Mouse (Mus musculus) limb, embryonic 11.5 days (tissue): ENCODE results near the gene Nhp2. TPM values are rescaled to one million over a fixed set of nuclear protein-coding genes. Genes with fewer than 3 reads are reported as not detected.

Experiments used
- ATAC-seq: fragments of 200-750 bp; cut with Nextera tagmentation; 2 replicates; pipeline ENCODE4 v1.8.0; 2017; ENCODE audit warnings: low read depth; ENCODE audit not compliant: insufficient number of reproducible peaks, low FRiP score, low TSS enrichment
- DNase-seq: peaks from one replicate; pipeline ENCODE4 v3.0.0-alpha.2; 2015; ENCODE audit warnings: low spot score
- H3K27ac ChIP-seq: fragments of 300-500 bp; sonication (generic); replicated peaks from 2 replicates; pipeline ENCODE4 v1.5.1; 2014; ENCODE audit warnings: low read depth, mild to moderate bottlenecking, low read length
- H3K27me3 ChIP-seq: fragments of 300-500 bp; sonication (generic); 2 replicates; pipeline ENCODE4 v1.6.1; 2014; ENCODE audit warnings: mild to moderate bottlenecking, low read length, mixed read lengths; ENCODE audit not compliant: control insufficient read depth, insufficient read depth
- H3K36me3 ChIP-seq: fragments of 300-500 bp; sonication (generic); 2 replicates; pipeline ENCODE4 v1.6.1; 2014; ENCODE audit warnings: mild to moderate bottlenecking, low read length, moderate library complexity, mixed read lengths; ENCODE audit not compliant: control insufficient read depth, insufficient read depth
- H3K4me1 ChIP-seq: fragments of 300-500 bp; sonication (generic); 2 replicates; pipeline ENCODE4 v1.6.1; 2014; ENCODE audit warnings: low read length, mixed read lengths; ENCODE audit not compliant: control insufficient read depth, insufficient read depth
- H3K4me2 ChIP-seq: fragments of 300-500 bp; sonication (generic); 2 replicates; pipeline ENCODE4 v1.6.1; 2014; ENCODE audit warnings: low read depth, mild to moderate bottlenecking, moderate library complexity; ENCODE audit not compliant: severe bottlenecking
- H3K4me3 ChIP-seq: fragments of 300-500 bp; sonication (generic); 2 replicates; pipeline ENCODE4 v1.5.1; 2014; ENCODE audit warnings: low read depth, low read length
- H3K9ac ChIP-seq: fragments of 300-500 bp; sonication (generic); 2 replicates; pipeline ENCODE4 v1.6.1; 2014; ENCODE audit warnings: mild to moderate bottlenecking, low read length
- H3K9me3 ChIP-seq: fragments of 300-500 bp; sonication (generic); 2 replicates; pipeline ENCODE4 v1.6.1; 2016; ENCODE audit warnings: low read length; ENCODE audit not compliant: control insufficient read depth
- WGBS: fragments of 180-500 bp; shearing (Covaris S2); extraction: QIAGEN DNeasy Blood & Tissue Kit; methylation state at CpG from one replicate; pipeline ENCODE4 v1.1.7; 2014; 5-methylcytosine and 5-hydroxymethylcytosine counted together
- polyA plus RNA-seq: library from polyadenylated mRNA; unstranded; fragments of >200 nt; fragmentation: Nextera tagmentation; extraction: Ambion mirVana; gene quantifications from 2 replicates; pipeline ENCODE4 v1.2.1, GENCODE M21; 2014

The Nhp2 gene
- 180 and 181 TPM in 2 replicates for polyA plus RNA-seq

DNA sequence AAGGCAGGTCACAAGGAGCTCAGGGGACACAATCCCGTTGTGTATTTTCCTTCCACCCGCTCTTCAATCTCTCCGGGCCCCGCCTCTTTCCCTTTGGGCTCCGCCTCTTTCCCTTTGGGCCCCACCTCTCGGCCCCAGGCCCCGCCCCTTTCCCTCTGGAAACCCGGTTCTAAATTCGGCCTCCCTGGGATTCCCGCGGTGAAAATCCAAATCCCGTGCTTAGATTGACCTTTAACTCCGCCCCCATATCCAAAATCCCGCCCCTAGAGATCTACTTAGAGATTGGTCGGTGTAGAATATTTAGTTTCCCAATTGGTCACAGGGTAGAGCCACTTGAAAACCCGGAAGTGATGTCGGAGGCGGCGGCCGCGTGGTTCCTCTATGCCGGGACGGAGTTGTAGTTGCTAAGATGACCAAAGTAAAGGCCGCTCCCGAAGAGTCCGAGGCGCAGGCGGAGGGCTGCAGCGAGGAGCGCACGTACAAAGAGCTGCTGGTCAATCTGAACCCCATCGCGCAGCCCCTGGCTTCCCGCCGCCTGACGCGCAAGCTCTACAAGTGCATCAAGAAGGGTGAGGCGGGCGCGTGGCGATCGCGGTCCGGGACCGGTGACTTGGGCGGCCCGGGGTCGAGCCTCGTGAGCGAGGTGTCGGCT, at the start of gene Nhp2:
Gene Nhp2 (plus strand): TSS at position 327 of the 652 bp plus-strand sequence.
- peak within 1 kb of the TSS; percentile 81 for H3K4me3 ChIP-seq
- H3K36me3 ChIP-seq = peaks cover 15% of the 10 kb centered on the region; the same call in 1 of the 2 replicates
- peak within 1 kb of the TSS; percentile 77 for H3K9ac ChIP-seq
- H3K27ac ChIP-seq = no peak within 1 kb of the TSS
- H3K9me3 ChIP-seq = no peaks in the 10 kb centered on the region
- H3K4me1 ChIP-seq = peaks cover 6% of the 10 kb centered on the region; the same call in 1 of the 2 replicates
- H3K4me2 ChIP-seq = peak within 1 kb of the TSS; percentile 76
- peak; percentile 95 for DNase-seq
- no peaks in the 10 kb centered on the region for H3K27me3 ChIP-seq
- WGBS = under 1% methylated on average over 51 of the region's 51 CpGs
- peak; percentile 91 for ATAC-seq

DNA sequence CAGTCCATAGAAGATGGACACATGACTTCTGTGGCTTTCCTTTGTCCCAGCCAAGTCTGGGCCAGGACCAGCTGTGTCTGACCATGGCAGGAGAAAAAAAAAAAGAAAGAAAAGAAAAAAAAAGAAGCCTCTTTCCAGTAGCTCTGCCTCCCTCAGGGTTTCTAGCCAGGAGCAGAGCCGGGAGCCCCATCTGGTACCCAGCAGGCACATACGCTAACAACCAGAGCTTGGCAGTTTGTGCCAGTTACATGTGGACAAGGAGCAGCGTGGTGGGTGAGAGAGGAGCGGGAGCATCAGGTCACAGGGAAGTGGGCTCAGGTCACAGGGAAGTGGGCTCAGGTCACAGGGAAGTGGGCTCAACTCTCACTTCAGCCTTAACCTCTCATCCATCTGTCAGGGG, 43.1 kb upstream of the Nhp2 start:
- Histone ChIP-seq H3K4me3 (no peak overlapping the region), H3K9me3 (no peaks in the 10 kb centered on the region), H3K9ac (no peak overlapping the region), H3K27ac (no peak overlapping the region), H3K4me2 (no peak overlapping the region), H3K4me1 (no peaks in the 10 kb centered on the region), H3K36me3 (no peaks in the 10 kb centered on the region), H3K27me3 (no peaks in the 10 kb centered on the region)
- no peak for DNase-seq
- no peak for ATAC-seq
- 82% methylated on average over 4 of the region's 4 CpGs for WGBS

DNA sequence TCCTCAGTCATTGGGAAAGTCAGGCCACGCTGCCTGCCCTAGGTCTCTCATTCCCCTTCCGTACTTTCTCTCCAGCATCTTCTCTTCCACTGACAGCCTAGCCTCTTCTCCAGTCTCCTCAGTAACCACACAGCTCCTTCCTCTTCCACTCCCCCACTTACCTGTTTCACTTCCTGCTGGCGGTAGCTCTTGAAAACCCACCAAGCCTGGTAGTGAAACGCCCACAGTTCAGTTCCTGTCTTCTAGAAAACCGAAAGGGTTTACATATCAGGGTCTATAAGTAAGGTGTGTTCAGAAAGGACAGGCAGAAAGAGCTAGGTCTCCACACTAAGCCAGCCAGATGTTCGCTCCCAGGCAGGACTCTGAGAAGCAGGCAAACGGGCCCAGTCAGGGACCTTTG, 41.9 kb upstream of the Nhp2 start:
- Histone ChIP-seq H3K9ac (no peak overlapping the region), H3K4me2 (no peak overlapping the region), H3K27me3 (no peaks in the 10 kb centered on the region), H3K4me1 (no peaks in the 10 kb centered on the region), H3K9me3 (no peaks in the 10 kb centered on the region), H3K27ac (no peak overlapping the region), H3K4me3 (no peak overlapping the region), H3K36me3 (no peaks in the 10 kb centered on the region)
- ATAC-seq (no peak), DNase-seq (no peak)
- 87% methylated on average over 7 of the region's 7 CpGs for WGBS

DNA sequence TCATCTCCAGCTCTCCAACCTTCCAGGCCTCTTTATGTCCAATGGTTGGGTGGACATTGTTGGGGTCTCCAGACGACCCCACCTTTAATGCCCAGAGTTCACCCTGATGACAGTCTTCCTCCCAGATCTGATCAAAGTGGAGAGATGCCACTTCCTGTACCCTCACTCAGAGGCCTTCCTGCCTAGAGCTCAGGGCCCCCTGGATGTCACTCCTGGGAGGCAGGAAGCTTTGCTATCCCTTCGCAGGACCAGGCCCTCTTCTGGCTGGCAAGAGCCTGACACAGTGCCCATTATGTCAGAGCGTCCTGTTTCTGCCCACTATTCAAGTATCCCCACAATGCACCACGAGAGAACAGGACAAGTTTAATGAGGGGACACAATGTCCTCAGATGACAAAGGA, 40.5 kb upstream of the Nhp2 start:
- Histone ChIP-seq H3K4me2 (no peak overlapping the region), H3K27ac (no peak overlapping the region), H3K36me3 (no peaks in the 10 kb centered on the region), H3K9me3 (no peaks in the 10 kb centered on the region), H3K4me1 (peaks cover 3% of the 10 kb centered on the region), H3K4me3 (no peak overlapping the region), H3K9ac (no peak overlapping the region), H3K27me3 (no peaks in the 10 kb centered on the region)
- WGBS = 74% methylated on average over 4 of the region's 4 CpGs
- DNase-seq (no peak), ATAC-seq (no peak)

DNA sequence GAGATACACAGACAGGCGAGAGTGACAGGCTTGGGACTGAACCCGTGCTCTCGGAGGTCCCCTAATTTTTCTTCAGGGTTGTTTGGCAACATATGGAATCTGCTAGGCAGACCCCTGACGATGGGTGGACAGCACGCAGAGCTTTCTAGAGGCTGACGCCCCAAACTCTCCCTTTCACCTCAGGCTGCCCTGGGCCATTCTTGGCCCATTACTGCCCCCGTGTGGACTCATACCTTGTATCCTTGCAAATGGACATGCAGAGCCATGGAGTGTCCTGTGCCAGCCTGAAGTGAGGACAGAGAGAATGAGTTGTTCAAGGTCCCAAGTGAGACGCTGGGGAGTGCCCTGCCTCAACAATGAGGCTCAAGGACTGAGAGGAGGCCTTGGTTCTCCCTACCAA, 36.8 kb upstream of the Nhp2 start:
- no peak for ATAC-seq
- H3K27me3 ChIP-seq = no peaks in the 10 kb centered on the region
- H3K9me3 ChIP-seq = no peaks in the 10 kb centered on the region
- H3K27ac ChIP-seq = no peak overlapping the region
- peaks cover 11% of the 10 kb centered on the region for H3K4me1 ChIP-seq
- no peak overlapping the region for H3K4me2 ChIP-seq
- H3K9ac ChIP-seq = no peak overlapping the region
- no peak overlapping the region for H3K4me3 ChIP-seq
- 18% methylated on average over 8 of the region's 8 CpGs for WGBS
- peak; percentile 90 for DNase-seq
- peaks cover 6% of the 10 kb centered on the region; the same call in 1 of the 2 replicates for H3K36me3 ChIP-seq

DNA sequence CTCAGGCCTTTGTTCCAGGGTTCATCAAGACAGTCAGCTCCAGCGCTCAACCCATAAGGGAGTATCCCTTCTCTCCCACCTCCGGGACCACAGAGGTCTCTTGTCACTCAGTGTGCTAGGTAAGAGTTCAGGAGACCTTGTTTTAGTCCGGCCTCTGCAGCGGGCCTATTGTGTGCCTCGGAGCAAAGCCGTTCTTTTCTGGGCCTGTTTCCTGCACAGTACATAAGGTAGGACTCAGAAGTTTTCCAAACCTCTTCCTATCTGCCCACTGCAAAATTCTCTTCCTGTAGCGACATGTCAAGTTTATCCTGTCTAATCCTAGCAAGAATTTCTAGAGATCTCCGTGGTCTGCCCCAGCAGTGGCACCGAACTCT, 35.5 kb upstream of the Nhp2 start:
- peaks cover 11% of the 10 kb centered on the region for H3K4me1 ChIP-seq
- peak overlapping the region; percentile 86 for H3K4me2 ChIP-seq
- WGBS = 28% methylated on average over 9 of the region's 9 CpGs
- H3K4me3 ChIP-seq = peak overlapping the region; percentile 58
- peaks cover 11% of the 10 kb centered on the region; the same call in 1 of the 2 replicates for H3K36me3 ChIP-seq
- DNase-seq (no peak), ATAC-seq (peak; percentile 12; the same call in 1 of the 2 replicates)
- H3K9ac ChIP-seq = peak overlapping the region; percentile 76
- no peaks in the 10 kb centered on the region for H3K9me3 ChIP-seq
- H3K27ac ChIP-seq = peak overlapping the region; percentile 85
- no peaks in the 10 kb centered on the region for H3K27me3 ChIP-seq

DNA sequence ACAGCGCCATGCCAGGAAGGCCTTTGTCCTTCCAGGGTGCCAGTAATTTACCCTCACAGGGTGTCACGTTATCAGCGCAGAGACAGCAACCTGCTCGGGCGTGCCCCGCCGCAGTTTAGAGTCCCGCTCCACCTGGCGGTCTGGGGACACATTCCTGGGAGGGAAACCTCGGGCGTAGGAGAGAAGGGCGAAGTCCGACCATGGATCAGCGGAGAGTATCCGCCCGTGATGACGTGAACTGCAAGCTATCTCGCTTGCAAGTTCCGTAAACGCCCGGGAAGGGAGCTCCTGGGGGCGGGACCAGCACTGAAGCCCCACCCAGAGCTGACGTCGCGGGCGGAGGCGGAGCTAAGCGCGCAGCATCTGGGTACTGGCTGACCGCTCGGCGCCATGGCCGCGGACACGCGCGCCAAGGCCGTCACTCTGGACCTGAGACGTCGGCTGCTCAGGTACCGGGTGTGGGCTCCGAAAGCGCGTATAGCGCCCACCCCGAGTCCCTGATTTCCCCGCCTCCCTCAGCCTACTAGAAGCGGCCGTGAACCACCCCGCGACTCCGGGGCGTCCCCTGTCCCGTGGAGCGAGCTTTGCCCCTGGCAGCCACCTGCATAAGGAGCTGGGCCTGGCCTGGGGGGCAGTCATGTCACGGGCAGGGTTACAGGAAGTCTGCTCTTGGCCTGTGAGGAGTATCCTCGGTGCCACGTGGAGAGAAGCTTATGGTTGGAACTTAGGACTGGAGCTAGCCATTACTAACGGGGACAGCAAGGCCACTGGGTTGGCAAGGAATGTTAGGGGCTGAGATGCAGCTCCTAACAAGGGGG, 34.9 kb upstream of the Nhp2 start, which contains the start of gene Phykpl:
Gene Phykpl (plus strand): TSS at position 327 of the 818 bp plus-strand sequence.
- Histone ChIP-seq H3K4me2 (peak within 1 kb of the TSS; percentile 86), H3K36me3 (peaks cover 15% of the 10 kb centered on the region), H3K27me3 (no peaks in the 10 kb centered on the region), H3K4me1 (peaks cover 11% of the 10 kb centered on the region), H3K9ac (peak within 1 kb of the TSS; percentile 76), H3K4me3 (peak within 1 kb of the TSS; percentile 58), H3K9me3 (no peaks in the 10 kb centered on the region), H3K27ac (peak within 1 kb of the TSS; percentile 85)
- under 1% methylated on average over 59 of the region's 59 CpGs for WGBS
- DNase-seq (peak; percentile 99), ATAC-seq (peak; percentile 89)

DNA sequence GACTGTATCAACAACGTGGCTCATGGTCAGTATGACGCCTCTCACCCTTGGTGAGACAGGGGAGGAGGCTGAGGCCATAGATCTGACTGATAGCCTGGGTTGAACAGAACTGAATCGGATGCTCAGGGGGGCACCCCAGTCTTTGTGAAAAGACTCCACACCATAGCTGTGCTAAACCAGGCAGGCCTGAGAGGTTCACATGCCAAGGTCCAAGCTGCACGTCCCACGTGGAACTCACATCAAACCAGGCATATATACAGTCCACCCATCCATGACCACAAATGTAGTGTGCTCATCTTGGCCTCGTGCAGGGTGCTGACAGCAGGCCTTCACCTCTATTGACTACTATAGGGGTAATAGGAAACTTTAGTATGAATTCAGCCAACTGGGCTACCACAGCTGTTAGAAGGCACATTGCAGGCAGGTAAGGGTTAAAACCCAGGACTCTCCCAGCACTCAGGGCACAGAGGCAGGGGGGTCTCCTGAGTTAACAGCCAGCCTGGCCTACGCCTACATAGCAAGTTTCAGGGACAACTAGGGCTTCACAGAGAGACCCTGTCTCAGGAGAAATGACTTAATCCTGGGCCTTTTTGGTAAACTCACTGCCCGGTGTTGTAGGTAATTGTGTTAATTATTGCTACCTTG, 33.8 kb upstream of the Nhp2 start:
- H3K4me1 ChIP-seq = peaks cover 11% of the 10 kb centered on the region
- ATAC-seq = no peak
- H3K9me3 ChIP-seq = no peaks in the 10 kb centered on the region
- H3K4me3 ChIP-seq = peak overlapping the region; percentile 58; the same call in 1 of the 2 replicates
- peak overlapping the region; percentile 86 for H3K4me2 ChIP-seq
- peak; percentile 49 for DNase-seq
- peaks cover 20% of the 10 kb centered on the region for H3K36me3 ChIP-seq
- no peaks in the 10 kb centered on the region for H3K27me3 ChIP-seq
- H3K27ac ChIP-seq = peak overlapping the region; percentile 85; the same call in 1 of the 2 replicates
- peak overlapping the region; percentile 76 for H3K9ac ChIP-seq
- WGBS = 69% methylated on average over 8 of the region's 8 CpGs
